Mouse (Mus musculus) midbrain, embryonic 12.5 days (tissue): ENCODE measurements around the gene Sarnp. TPM values are rescaled to one million over a fixed set of nuclear protein-coding genes. Genes with fewer than 3 reads are reported as not detected.

ENCODE experiments used
- ATAC-seq: fragments of 200-750 bp; cut with Nextera tagmentation; 2 replicates; pipeline ENCODE4 v1.8.0; 2017; ENCODE audit warnings: low read depth, moderate TSS enrichment, moderate library complexity; ENCODE audit not compliant: low FRiP score
- H3K27ac ChIP-seq: fragments of 300-500 bp; sonication (generic); replicated peaks from 2 replicates; pipeline ENCODE4 v1.5.1; 2016; ENCODE audit warnings: mild to moderate bottlenecking
- H3K27me3 ChIP-seq: fragments of 300-500 bp; sonication (generic); 2 replicates; pipeline ENCODE4 v1.6.1; 2016; ENCODE audit warnings: mild to moderate bottlenecking
- H3K36me3 ChIP-seq: fragments of 300-500 bp; sonication (generic); 2 replicates; pipeline ENCODE4 v1.6.1; 2016
- H3K4me1 ChIP-seq: fragments of 300-500 bp; sonication (generic); 2 replicates; pipeline ENCODE4 v1.6.1; 2016
- H3K4me2 ChIP-seq: fragments of 300-500 bp; sonication (generic); replicated peaks from 2 replicates; pipeline ENCODE4 v1.6.1; 2016; ENCODE audit warnings: mild to moderate bottlenecking, moderate library complexity
- H3K4me3 ChIP-seq: fragments of 300-500 bp; sonication (generic); 2 replicates; pipeline ENCODE4 v1.5.1; 2016; ENCODE audit warnings: mild to moderate bottlenecking
- H3K9ac ChIP-seq: fragments of 300-500 bp; sonication (generic); replicated peaks from 2 replicates; pipeline ENCODE4 v1.6.1; 2016; ENCODE audit warnings: mild to moderate bottlenecking, moderate library complexity
- H3K9me3 ChIP-seq: fragments of 300-500 bp; sonication (generic); 2 replicates; pipeline ENCODE4 v1.6.1; 2016; ENCODE audit warnings: mild to moderate bottlenecking
- WGBS: fragments of 180-500 bp; shearing (Covaris S2); methylation state at CpG from one replicate; pipeline ENCODE4 v1.1.7; 2016; 5-methylcytosine and 5-hydroxymethylcytosine counted together
- polyA plus RNA-seq: library from polyadenylated mRNA; unstranded; fragments of >200 nt; fragmentation: Nextera tagmentation; extraction: Ambion mirVana; gene quantifications from 2 replicates; pipeline ENCODE4 v1.2.1, GENCODE M21; 2016

The Sarnp gene
- polyA plus RNA-seq, 1 experiment from 2014 or later = 217 TPM

- H3K27ac ChIP-seq = no peak overlapping the region
- no peak overlapping the region for H3K4me3 ChIP-seq
- no peak overlapping the region for H3K9ac ChIP-seq
- WGBS = 90% methylated on average over 3 of the region's 3 CpGs
- H3K27me3 ChIP-seq = no peaks in the 10 kb centered on the region
- H3K4me2 ChIP-seq = no peak overlapping the region
- ATAC-seq = no peak
- no peaks in the 10 kb centered on the region for H3K4me1 ChIP-seq
- H3K36me3 ChIP-seq = peaks cover 55% of the 10 kb centered on the region
- no peaks in the 10 kb centered on the region for H3K9me3 ChIP-seq
Measured at GRCm38 (mm10) chr10:128870341-128870740, 53.2 kb downstream of the Sarnp start.

DNA sequence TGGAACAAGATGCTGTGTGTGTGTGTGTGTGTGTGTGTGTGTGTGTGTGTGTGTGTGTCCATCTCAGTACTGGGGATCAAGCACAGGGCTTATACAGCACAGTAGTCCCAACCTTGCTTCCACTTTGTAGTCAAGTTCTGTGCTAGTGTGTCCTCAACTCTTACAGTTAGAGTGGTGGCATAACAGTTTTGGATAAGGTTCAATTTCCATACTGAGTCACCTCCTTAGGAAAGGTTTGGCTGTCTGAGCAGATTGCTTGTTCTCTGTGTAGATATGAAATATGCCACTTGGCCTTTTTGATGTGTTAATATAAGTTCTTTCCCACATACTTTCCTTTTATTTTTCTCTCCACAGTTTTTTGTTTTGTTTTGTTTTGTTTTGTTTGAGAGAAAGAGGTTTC is 61.2 kb downstream of the Sarnp start:
- Histone ChIP-seq H3K4me1 (no peaks in the 10 kb centered on the region), H3K27me3 (no peaks in the 10 kb centered on the region), H3K27ac (no peak overlapping the region), H3K9me3 (no peaks in the 10 kb centered on the region), H3K4me2 (no peak overlapping the region), H3K4me3 (no peak overlapping the region), H3K9ac (no peak overlapping the region), H3K36me3 (peaks cover 45% of the 10 kb centered on the region)
- no peak; the same call in 1 of the 2 replicates for ATAC-seq

DNA sequence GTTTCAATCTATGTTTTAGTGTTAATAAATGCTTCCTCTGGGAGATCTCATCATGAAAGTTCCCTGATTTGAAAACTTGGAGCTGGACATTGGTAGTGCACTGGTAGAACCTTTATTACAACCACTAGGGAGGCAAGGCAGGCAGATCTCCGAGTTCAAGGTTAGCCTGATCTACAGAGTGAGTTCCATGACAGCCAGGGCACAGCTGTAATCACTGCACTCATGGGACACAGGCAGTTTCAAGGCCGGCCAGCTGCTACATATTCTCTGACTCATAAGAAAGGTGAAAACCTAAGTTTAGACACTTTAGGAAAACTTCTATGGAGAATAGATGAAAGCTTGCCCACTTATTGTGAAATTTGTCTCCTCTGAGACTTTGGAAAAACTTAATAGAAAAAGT is 61.7 kb downstream of the Sarnp start:
- no peak overlapping the region for H3K4me2 ChIP-seq
- H3K4me3 ChIP-seq = no peak overlapping the region
- 90% methylated on average over 2 of the region's 2 CpGs for WGBS
- ATAC-seq = no peak
- H3K36me3 ChIP-seq = peaks cover 45% of the 10 kb centered on the region
- H3K4me1 ChIP-seq = no peaks in the 10 kb centered on the region
- H3K27ac ChIP-seq = no peak overlapping the region
- H3K9ac ChIP-seq = no peak overlapping the region
- no peaks in the 10 kb centered on the region for H3K27me3 ChIP-seq
- no peaks in the 10 kb centered on the region for H3K9me3 ChIP-seq

- H3K4me3 ChIP-seq = no peak overlapping the region
- H3K9ac ChIP-seq = no peak overlapping the region
- H3K27me3 ChIP-seq = no peaks in the 10 kb centered on the region
- WGBS = 83% methylated on average over 5 of the region's 5 CpGs
- H3K4me2 ChIP-seq = no peak overlapping the region
- ATAC-seq = no peak
- H3K9me3 ChIP-seq = no peaks in the 10 kb centered on the region
- H3K27ac ChIP-seq = no peak overlapping the region
- peaks cover 3% of the 10 kb centered on the region; the same call in 1 of the 2 replicates for H3K4me1 ChIP-seq
- peaks cover 49% of the 10 kb centered on the region for H3K36me3 ChIP-seq
Measured at GRCm38 (mm10) chr10:128882067-128882466, 64.9 kb downstream of the Sarnp start.

GRCm38 (mm10) chr10:128888941-128889827 is 72.1 kb downstream of the Sarnp start:
- Histone ChIP-seq H3K4me3 (peak overlapping the region; percentile 82), H3K9me3 (no peaks in the 10 kb centered on the region), H3K4me1 (peaks cover 41% of the 10 kb centered on the region), H3K4me2 (peak overlapping the region; percentile 93), H3K36me3 (peaks cover 36% of the 10 kb centered on the region), H3K9ac (peak overlapping the region; percentile 79), H3K27me3 (peaks cover 8% of the 10 kb centered on the region; the same call in 1 of the 2 replicates), H3K27ac (peak overlapping the region; percentile 91)
- WGBS = 0% methylated on average over 6 of the region's 7 CpGs
- peak; percentile 61 for ATAC-seq

DNA sequence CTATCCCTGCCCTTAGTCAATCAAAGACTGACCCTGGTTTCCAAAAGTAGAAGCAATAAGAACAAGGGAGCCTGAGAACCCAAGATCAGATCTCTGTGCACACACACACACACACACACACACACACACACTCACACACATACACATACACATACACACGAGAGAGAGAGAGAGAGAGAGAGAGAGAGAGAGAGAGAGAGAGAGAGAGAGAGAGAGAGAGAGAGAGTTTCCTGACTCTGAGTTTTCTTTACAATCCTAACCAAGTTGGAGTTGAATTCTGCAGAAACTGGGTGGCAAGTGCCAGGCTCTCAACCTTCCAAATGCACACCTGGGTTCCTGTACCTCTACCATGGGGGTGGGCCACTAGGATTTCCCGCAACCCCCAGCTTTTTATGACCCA is 72.7 kb downstream of the Sarnp start:
- no peak for ATAC-seq
- Histone ChIP-seq H3K4me1 (peaks cover 41% of the 10 kb centered on the region), H3K36me3 (peaks cover 31% of the 10 kb centered on the region), H3K4me2 (peak overlapping the region; percentile 93), H3K9ac (peak overlapping the region; percentile 79), H3K27me3 (peaks cover 13% of the 10 kb centered on the region), H3K4me3 (peak overlapping the region; percentile 82), H3K27ac (peak overlapping the region; percentile 91), H3K9me3 (no peaks in the 10 kb centered on the region)
- 11% methylated on average over 1 of the region's 2 CpGs for WGBS

- ATAC-seq = no peak
- no peaks in the 10 kb centered on the region for H3K9me3 ChIP-seq
- peaks cover 23% of the 10 kb centered on the region for H3K36me3 ChIP-seq
- peaks cover 41% of the 10 kb centered on the region for H3K4me1 ChIP-seq
- H3K9ac ChIP-seq = peak overlapping the region; percentile 79
- peak overlapping the region; percentile 91 for H3K27ac ChIP-seq
- H3K27me3 ChIP-seq = peaks cover 19% of the 10 kb centered on the region
- H3K4me3 ChIP-seq = peak overlapping the region; percentile 82
- peak overlapping the region; percentile 93 for H3K4me2 ChIP-seq
- under 1% methylated on average over 40 of the region's 40 CpGs for WGBS
Measured at GRCm38 (mm10) chr10:128890383-128891295, 73.5 kb downstream of the Sarnp start.

DNA sequence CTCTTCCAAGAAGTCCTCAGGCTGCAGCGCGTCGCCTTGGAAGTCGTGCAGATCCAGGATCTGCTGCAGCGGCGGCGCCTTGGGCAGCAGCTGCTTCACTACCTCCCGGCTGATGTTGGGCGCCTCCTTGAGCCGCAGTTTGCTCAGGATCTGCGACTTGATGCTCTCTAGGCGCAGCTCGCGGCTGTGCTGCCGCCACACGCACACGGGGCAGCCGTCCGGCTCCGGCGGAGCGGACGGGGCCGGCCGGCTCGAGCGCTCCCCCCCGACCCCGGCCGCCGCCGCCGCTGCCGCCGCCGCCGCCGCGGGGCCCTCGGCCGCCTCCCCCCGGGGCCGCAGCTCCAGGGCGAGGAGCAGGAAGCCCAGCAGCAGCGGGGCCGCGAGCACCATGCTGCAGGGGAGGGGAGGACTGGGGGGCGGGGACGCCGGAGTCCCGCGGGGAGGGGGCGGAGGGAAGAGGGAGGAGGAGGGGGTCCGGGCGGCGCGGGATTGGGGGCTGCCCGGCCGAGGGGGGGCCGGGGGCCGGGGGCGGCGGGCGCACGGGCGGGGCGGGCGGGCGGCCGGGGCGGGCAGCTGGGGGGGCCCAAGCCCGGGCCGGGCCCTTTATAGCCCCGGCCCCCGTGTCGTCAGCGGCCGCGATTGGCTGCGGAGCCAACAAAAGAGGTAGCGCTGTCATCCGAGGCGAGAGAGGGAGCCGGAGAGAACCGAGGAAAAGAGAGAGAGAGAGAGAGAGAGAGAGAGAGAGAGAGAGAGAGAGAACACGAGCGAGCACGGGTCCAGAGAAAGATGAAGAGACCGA is 74.4 kb downstream of the Sarnp start, which contains the start of gene Gdf11:
Gene Gdf11 (minus strand): TSS at position 423 of the 799 bp plus-strand sequence.
- Histone ChIP-seq H3K4me3 (peak within 1 kb of the TSS; percentile 82), H3K9ac (peak within 1 kb of the TSS; percentile 79), H3K9me3 (no peaks in the 10 kb centered on the region), H3K36me3 (peaks cover 15% of the 10 kb centered on the region; the same call in 1 of the 2 replicates), H3K4me1 (peaks cover 46% of the 10 kb centered on the region), H3K27ac (peak within 1 kb of the TSS; percentile 91), H3K4me2 (peak within 1 kb of the TSS; percentile 93), H3K27me3 (peaks cover 27% of the 10 kb centered on the region)
- ATAC-seq = peak; percentile 88
- under 1% methylated on average over 71 of the region's 89 CpGs for WGBS

DNA sequence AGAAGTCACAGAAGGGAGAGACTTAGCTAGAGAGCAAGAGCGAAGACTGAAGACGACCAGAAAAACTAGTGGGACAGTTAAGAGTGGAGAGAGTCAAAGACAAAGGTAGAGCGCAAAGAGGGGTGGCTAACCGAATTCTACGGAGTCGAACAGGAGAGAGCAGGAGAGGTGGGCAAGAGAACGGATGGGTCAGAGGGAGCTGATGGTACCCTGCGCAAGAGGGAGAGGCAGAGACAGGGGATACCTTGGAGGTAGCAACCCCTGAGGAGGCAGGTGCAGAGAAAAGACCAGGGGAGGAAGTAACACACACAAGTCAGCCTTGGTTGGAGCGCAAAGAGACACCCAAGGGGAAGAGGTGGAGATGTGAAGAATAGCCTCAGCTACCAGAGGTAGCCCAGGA is 75.1 kb downstream of the Sarnp start:
- Histone ChIP-seq H3K27me3 (peaks cover 35% of the 10 kb centered on the region), H3K36me3 (0 out of 2 replicates have a peak, but pooled peaks cover 9% of the 10 kb centered on the region), H3K4me3 (peak overlapping the region; percentile 82), H3K4me2 (peak overlapping the region; percentile 93), H3K4me1 (peaks cover 43% of the 10 kb centered on the region), H3K27ac (peak overlapping the region; percentile 91), H3K9me3 (no peaks in the 10 kb centered on the region), H3K9ac (peak overlapping the region; percentile 79)
- WGBS = 2% methylated on average over 9 of the region's 9 CpGs
- peak; percentile 5; the same call in 1 of the 2 replicates for ATAC-seq

GRCm38 (mm10) chr10:128895437-128895836 is 78.3 kb downstream of the Sarnp start:
- Histone ChIP-seq H3K9ac (no peak overlapping the region), H3K9me3 (no peaks in the 10 kb centered on the region), H3K4me3 (no peak overlapping the region), H3K4me1 (peaks cover 17% of the 10 kb centered on the region), H3K36me3 (no peaks in the 10 kb centered on the region), H3K4me2 (no peak overlapping the region), H3K27ac (no peak overlapping the region), H3K27me3 (peaks cover 42% of the 10 kb centered on the region)
- under 1% methylated on average over 9 of the region's 9 CpGs for WGBS
- no peak for ATAC-seq

- Histone ChIP-seq H3K4me2 (no peak overlapping the region), H3K36me3 (no peaks in the 10 kb centered on the region), H3K27me3 (peaks cover 42% of the 10 kb centered on the region), H3K4me3 (no peak overlapping the region), H3K27ac (no peak overlapping the region), H3K9ac (no peak overlapping the region), H3K4me1 (peaks cover 13% of the 10 kb centered on the region), H3K9me3 (no peaks in the 10 kb centered on the region)
- ATAC-seq = no peak
- 3% methylated on average over 17 of the region's 17 CpGs for whole genome bisulfite sequencing
Measured at GRCm38 (mm10) chr10:128895952-128896693, 79.0 kb downstream of the Sarnp start.
